Mouse (Mus musculus): ENCODE measurements at regions not wholly inside any gene's neighbourhood (a gene's known extent, or its start where the extent isn't known, plus 50 kb on each side); places are given as distances from the start of the nearest gene placed in this dataset.

- Histone ChIP-seq H3K27me3 (ENCODE audit: control insufficient read depth, insufficient read depth, low read length) (no peaks in the 10 kb centered on the region), H3K36me3 (replicated peaks; ENCODE audit: control insufficient read depth, insufficient read depth, low read depth) (no peaks in the 10 kb centered on the region), H3K27ac (no peak overlapping the region), H3K4me2 (ENCODE audit: low read depth) (no peak overlapping the region), H3K9ac (replicated peaks) (no peak overlapping the region), H3K4me1 (replicated peaks; ENCODE audit: control insufficient read depth in 2 of 2, insufficient read depth in 2 of 2, low read length in 1 of 2) (no peaks in the 10 kb centered on the region; a peak in 1 of 4 replicates), H3K9me3 (ENCODE audit: control insufficient read depth, low read length) (no peaks in the 10 kb centered on the region), H3K4me3 (ENCODE audit: insufficient read depth in 1 of 2, low read depth in 2 of 2, low read length in 2 of 2) (no peak overlapping the region)
- 32% methylated on average over 7 of the region's 7 CpGs for WGBS (ENCODE audit: insufficient replicate concordance)
- no peak for DNase-seq (ENCODE audit: low read depth in 3 of 3, low spot score in 3 of 3)
- no peak for ATAC-seq (ENCODE audit: insufficient read depth)
- TF ChIP-seq EP300 (IDR thresholded peaks at IDR 0.05; ENCODE audit: low read depth) (no peak), CTCF (IDR thresholded peaks at IDR 0.05; ENCODE audit: low read depth) (no peak)
These were observed 357.6 kb upstream of the Acvr2a start for GRCm38 (mm10) chr2:48456072-48457040.

GRCm38 (mm10) chr2:48457117-48457516 lies 356.8 kb upstream of the Acvr2a start:
- DNase-seq (ENCODE audit: low read depth in 3 of 3, low spot score in 3 of 3): no peak
- Histone ChIP-seq H3K4me2 (ENCODE audit: low read depth) (no peak overlapping the region), H3K27me3 (ENCODE audit: control insufficient read depth, insufficient read depth, low read length) (no peaks in the 10 kb centered on the region), H3K4me3 (ENCODE audit: insufficient read depth in 1 of 2, low read depth in 2 of 2, low read length in 2 of 2) (no peak overlapping the region), H3K36me3 (replicated peaks; ENCODE audit: control insufficient read depth, insufficient read depth, low read depth) (no peaks in the 10 kb centered on the region), H3K27ac (no peak overlapping the region), H3K9me3 (ENCODE audit: control insufficient read depth, low read length) (no peaks in the 10 kb centered on the region), H3K4me1 (replicated peaks; ENCODE audit: control insufficient read depth in 2 of 2, insufficient read depth in 2 of 2, low read length in 1 of 2) (no peaks in the 10 kb centered on the region; a peak in 1 of 4 replicates), H3K9ac (replicated peaks) (no peak overlapping the region)
- no peak for TF ChIP-seq EP300 (IDR thresholded peaks at IDR 0.05; ENCODE audit: low read depth)
- no peak for TF ChIP-seq CTCF (IDR thresholded peaks at IDR 0.05; ENCODE audit: low read depth)
- 69% methylated on average over 4 of the region's 4 CpGs for WGBS (ENCODE audit: insufficient replicate concordance)
- no peak for ATAC-seq (ENCODE audit: insufficient read depth)

GRCm38 (mm10) chr2:48465483-48465882 lies 348.4 kb upstream of the Acvr2a start:
- Histone ChIP-seq H3K4me1 (replicated peaks; ENCODE audit: control insufficient read depth in 2 of 2, insufficient read depth in 2 of 2, low read length in 1 of 2) (no peaks in the 10 kb centered on the region), H3K9me3 (ENCODE audit: control insufficient read depth, low read length) (no peaks in the 10 kb centered on the region), H3K27ac (no peak overlapping the region), H3K27me3 (ENCODE audit: control insufficient read depth, insufficient read depth, low read length) (no peaks in the 10 kb centered on the region), H3K4me2 (ENCODE audit: low read depth) (no peak overlapping the region), H3K9ac (replicated peaks) (no peak overlapping the region), H3K36me3 (replicated peaks; ENCODE audit: control insufficient read depth, insufficient read depth, low read depth) (no peaks in the 10 kb centered on the region), H3K4me3 (ENCODE audit: insufficient read depth in 1 of 2, low read depth in 2 of 2, low read length in 2 of 2) (no peak overlapping the region)
- 44% methylated on average over 4 of the region's 4 CpGs for WGBS (ENCODE audit: insufficient replicate concordance)
- no peak for TF ChIP-seq EP300 (IDR thresholded peaks at IDR 0.05; ENCODE audit: low read depth)
- TF ChIP-seq CTCF (IDR thresholded peaks at IDR 0.05; ENCODE audit: low read depth): no peak
- DNase-seq (ENCODE audit: low read depth in 3 of 3, low spot score in 3 of 3) (no peak), ATAC-seq (ENCODE audit: insufficient read depth) (no peak)

- ATAC-seq (ENCODE audit: insufficient read depth) (no peak), DNase-seq (ENCODE audit: low read depth in 3 of 3, low spot score in 3 of 3) (no peak)
- H3K9ac ChIP-seq (replicated peaks): no peak overlapping the region
- H3K9me3 ChIP-seq (ENCODE audit: control insufficient read depth, low read length): no peaks in the 10 kb centered on the region
- H3K27ac ChIP-seq: no peak overlapping the region
- no peak for TF ChIP-seq EP300 (IDR thresholded peaks at IDR 0.05; ENCODE audit: low read depth)
- TF ChIP-seq CTCF (IDR thresholded peaks at IDR 0.05; ENCODE audit: low read depth): no peak
- H3K4me2 ChIP-seq (ENCODE audit: low read depth): no peak overlapping the region
- 71% methylated on average over 4 of the region's 4 CpGs for WGBS (ENCODE audit: insufficient replicate concordance)
- H3K4me3 ChIP-seq (ENCODE audit: insufficient read depth in 1 of 2, low read depth in 2 of 2, low read length in 2 of 2): no peak overlapping the region
- H3K27me3 ChIP-seq (ENCODE audit: control insufficient read depth, insufficient read depth, low read length): no peaks in the 10 kb centered on the region
- H3K4me1 ChIP-seq (replicated peaks; ENCODE audit: control insufficient read depth in 2 of 2, insufficient read depth in 2 of 2, low read length in 1 of 2): no peaks in the 10 kb centered on the region
- no peaks in the 10 kb centered on the region for H3K36me3 ChIP-seq (replicated peaks; ENCODE audit: control insufficient read depth, insufficient read depth, low read depth)
These were observed 345.0 kb upstream of the Acvr2a start for GRCm38 (mm10) chr2:48468895-48469294.

- Histone ChIP-seq H3K4me2 (ENCODE audit: low read depth) (no peak overlapping the region), H3K4me3 (ENCODE audit: insufficient read depth in 1 of 2, low read depth in 2 of 2, low read length in 2 of 2) (no peak overlapping the region), H3K4me1 (replicated peaks; ENCODE audit: control insufficient read depth in 2 of 2, insufficient read depth in 2 of 2, low read length in 1 of 2) (no peaks in the 10 kb centered on the region), H3K27me3 (ENCODE audit: control insufficient read depth, insufficient read depth, low read length) (no peaks in the 10 kb centered on the region), H3K9ac (replicated peaks) (no peak overlapping the region), H3K27ac (no peak overlapping the region), H3K9me3 (ENCODE audit: control insufficient read depth, low read length) (no peaks in the 10 kb centered on the region), H3K36me3 (replicated peaks; ENCODE audit: control insufficient read depth, insufficient read depth, low read depth) (no peaks in the 10 kb centered on the region)
- DNase-seq (ENCODE audit: low read depth in 3 of 3, low spot score in 3 of 3): no peak
- 68% methylated on average over 4 of the region's 4 CpGs for WGBS (ENCODE audit: insufficient replicate concordance)
- no peak for ATAC-seq (ENCODE audit: insufficient read depth)
- TF ChIP-seq EP300 (IDR thresholded peaks at IDR 0.05; ENCODE audit: low read depth): no peak
These were observed 344.6 kb upstream of the Acvr2a start for GRCm38 (mm10) chr2:48469357-48469756.

All from liver, embryonic 14.5 days (tissue).